Mouse (Mus musculus) midbrain, embryonic 13.5 days (tissue): Measurements from ENCODE around the gene Mybl2. TPM values are rescaled to one million over a fixed set of nuclear protein-coding genes. Genes with fewer than 3 reads are reported as not detected.
A peak's percentile ranks its signal among the peaks of the same experiment; 100 is the strongest.

ENCODE experiments used
- ATAC-seq: fragments of 200-750 bp; cut with Nextera tagmentation; 2 replicates; pipeline ENCODE4 v1.8.0; 2017; ENCODE audit warnings: mild to moderate bottlenecking, moderate TSS enrichment, moderate library complexity
- H3K27ac ChIP-seq: fragments of 300-500 bp; sonication (generic); 2 replicates; pipeline ENCODE4 v1.5.1; 2015; ENCODE audit warnings: inconsistent platforms, mild to moderate bottlenecking, moderate library complexity
- H3K27me3 ChIP-seq: fragments of 300-500 bp; sonication (generic); 2 replicates; pipeline ENCODE4 v1.6.1; 2015; ENCODE audit warnings: mild to moderate bottlenecking, inconsistent platforms
- H3K36me3 ChIP-seq: fragments of 300-500 bp; sonication (generic); 2 replicates; pipeline ENCODE4 v1.6.1; 2015; ENCODE audit warnings: mild to moderate bottlenecking, inconsistent platforms
- H3K4me1 ChIP-seq: fragments of 300-500 bp; sonication (generic); replicated peaks from 2 replicates; pipeline ENCODE4 v1.6.1; 2015; ENCODE audit warnings: inconsistent platforms
- H3K4me2 ChIP-seq: fragments of 300-500 bp; sonication (generic); replicated peaks from 2 replicates; pipeline ENCODE4 v1.6.1; 2015; ENCODE audit warnings: moderate library complexity, mild to moderate bottlenecking, inconsistent platforms
- H3K4me3 ChIP-seq: fragments of 300-500 bp; sonication (generic); replicated peaks from 2 replicates; pipeline ENCODE4 v1.5.1; 2015; ENCODE audit warnings: mild to moderate bottlenecking, inconsistent platforms
- H3K9ac ChIP-seq: fragments of 300-500 bp; sonication (generic); replicated peaks from 2 replicates; pipeline ENCODE4 v1.6.1; 2015; ENCODE audit warnings: mild to moderate bottlenecking, inconsistent platforms
- H3K9me3 ChIP-seq: fragments of 300-500 bp; sonication (generic); 2 replicates; pipeline ENCODE4 v1.6.1; 2016; ENCODE audit warnings: mild to moderate bottlenecking, inconsistent platforms
- WGBS: fragments of 180-500 bp; shearing (Covaris S2); methylation state at CpG from one replicate; pipeline ENCODE4 v1.1.7; 2015; 5-methylcytosine and 5-hydroxymethylcytosine counted together
- polyA plus RNA-seq: library from polyadenylated mRNA; unstranded; fragments of >200 nt; fragmentation: Nextera tagmentation; extraction: Ambion mirVana; gene quantifications from 2 replicates; pipeline ENCODE4 v1.2.1, GENCODE M21; 2015

Mybl2 gene
- polyA plus RNA-seq, 1 experiment from 2014 or later, result 10.8 TPM

GRCm38 (mm10) chr2:163100551-163100950 lies 46.1 kb downstream of the Mybl2 start:
- Histone ChIP-seq H3K36me3 (no peaks in the 10 kb centered on the region), H3K27ac (no peak overlapping the region)

GRCm38 (mm10) chr2:163101646-163102203 lies 47.2 kb downstream of the Mybl2 start:
- peak; percentile 46 for ATAC-seq
- no peaks in the 10 kb centered on the region; the same call in 1 of the 2 replicates for H3K27me3 ChIP-seq
- no peaks in the 10 kb centered on the region for H3K36me3 ChIP-seq
- no peak overlapping the region for H3K9ac ChIP-seq
- 1% methylated on average over 10 of the region's 10 CpGs for WGBS
- H3K4me3 ChIP-seq, result no peak overlapping the region
- H3K27ac ChIP-seq, result no peak overlapping the region
- no peak overlapping the region for H3K4me2 ChIP-seq
- no peaks in the 10 kb centered on the region for H3K9me3 ChIP-seq
- H3K4me1 ChIP-seq, result peaks cover 28% of the 10 kb centered on the region

More at GRCm38 (mm10) chr2:163100551-163100950, 46.1 kb downstream of the Mybl2 start:
- peaks cover 28% of the 10 kb centered on the region for H3K4me1 ChIP-seq
- no peak overlapping the region for H3K4me2 ChIP-seq
- H3K9me3 ChIP-seq, result no peaks in the 10 kb centered on the region
- no peaks in the 10 kb centered on the region for H3K27me3 ChIP-seq
- WGBS, result 78% methylated on average over 5 of the region's 5 CpGs
- ATAC-seq, result no peak
- H3K9ac ChIP-seq, result no peak overlapping the region
- H3K4me3 ChIP-seq, result no peak overlapping the region

- no peaks in the 10 kb centered on the region for H3K36me3 ChIP-seq
- ATAC-seq, result no peak; the same call in 1 of the 2 replicates
- H3K4me1 ChIP-seq, result peaks cover 28% of the 10 kb centered on the region
- no peak overlapping the region for H3K9ac ChIP-seq
- no peak overlapping the region for H3K4me3 ChIP-seq
- H3K27ac ChIP-seq, result no peak overlapping the region
- no peak overlapping the region for H3K4me2 ChIP-seq
- H3K9me3 ChIP-seq, result no peaks in the 10 kb centered on the region
- peaks cover 4% of the 10 kb centered on the region for H3K27me3 ChIP-seq
- 53% methylated on average over 7 of the region's 7 CpGs for WGBS
Observed at GRCm38 (mm10) chr2:163102216-163102615, 47.7 kb downstream of the Mybl2 start.

- no peaks in the 10 kb centered on the region for H3K9me3 ChIP-seq
- H3K36me3 ChIP-seq, result no peaks in the 10 kb centered on the region
- no peak overlapping the region for H3K9ac ChIP-seq
- H3K27me3 ChIP-seq, result peaks cover 10% of the 10 kb centered on the region
- no peak overlapping the region for H3K27ac ChIP-seq
- ATAC-seq, result 0 out of 2 replicates have a peak, but pooled peaks have one; percentile 19
- 67% methylated on average over 18 of the region's 18 CpGs for WGBS
- no peak overlapping the region for H3K4me2 ChIP-seq
- peaks cover 29% of the 10 kb centered on the region for H3K4me1 ChIP-seq
- no peak overlapping the region for H3K4me3 ChIP-seq
Observed at GRCm38 (mm10) chr2:163102900-163103653, 48.6 kb downstream of the Mybl2 start.

- no peaks in the 10 kb centered on the region for H3K36me3 ChIP-seq
- no peak overlapping the region for H3K4me3 ChIP-seq
- no peaks in the 10 kb centered on the region for H3K9me3 ChIP-seq
- 76% methylated on average over 13 of the region's 13 CpGs for WGBS
- no peak overlapping the region for H3K4me2 ChIP-seq
- peaks cover 35% of the 10 kb centered on the region for H3K4me1 ChIP-seq
- no peak overlapping the region for H3K9ac ChIP-seq
- no peak overlapping the region for H3K27ac ChIP-seq
- H3K27me3 ChIP-seq, result peaks cover 10% of the 10 kb centered on the region
- ATAC-seq, result no peak
Observed at GRCm38 (mm10) chr2:163104086-163104770, 49.7 kb downstream of the Mybl2 start.

GRCm38 (mm10) chr2:163108385-163108784 lies 53.9 kb downstream of the Mybl2 start:
- H3K9ac ChIP-seq, result no peak overlapping the region
- H3K4me3 ChIP-seq, result no peak overlapping the region
- H3K4me1 ChIP-seq, result peaks cover 43% of the 10 kb centered on the region
- no peaks in the 10 kb centered on the region for H3K36me3 ChIP-seq
- no peak overlapping the region for H3K4me2 ChIP-seq
- peak overlapping the region; percentile 45 for H3K27ac ChIP-seq
- 27% methylated on average over 9 of the region's 9 CpGs for WGBS
- no peak for ATAC-seq
- peaks cover 17% of the 10 kb centered on the region for H3K27me3 ChIP-seq
- no peaks in the 10 kb centered on the region for H3K9me3 ChIP-seq

- no peak for ATAC-seq
- 100% methylated on average over 1 of the region's 1 CpGs for WGBS
Observed at GRCm38 (mm10) chr2:163110706-163111105, 56.2 kb downstream of the Mybl2 start.

GRCm38 (mm10) chr2:163111413-163112201 lies 57.1 kb downstream of the Mybl2 start:
- WGBS, result 19% methylated on average over 16 of the region's 16 CpGs
- peak overlapping the region; percentile 40; the same call in 1 of the 2 replicates for H3K9ac ChIP-seq

More at GRCm38 (mm10) chr2:163110706-163111105, 56.2 kb downstream of the Mybl2 start:
- Histone ChIP-seq H3K27ac (peak overlapping the region; percentile 92), H3K9me3 (no peaks in the 10 kb centered on the region), H3K4me1 (peaks cover 38% of the 10 kb centered on the region), H3K4me2 (no peak overlapping the region), H3K9ac (no peak overlapping the region), H3K27me3 (peaks cover 17% of the 10 kb centered on the region), H3K36me3 (no peaks in the 10 kb centered on the region), H3K4me3 (no peak overlapping the region)

GRCm38 (mm10) chr2:163120626-163121352 lies 66.3 kb downstream of the Mybl2 start:
- ATAC-seq, result no peak; the same call in 1 of the 2 replicates
- Histone ChIP-seq H3K9me3 (no peaks in the 10 kb centered on the region), H3K27me3 (peaks cover 10% of the 10 kb centered on the region), H3K4me2 (no peak overlapping the region), H3K4me3 (no peak overlapping the region), H3K27ac (no peak overlapping the region), H3K36me3 (no peaks in the 10 kb centered on the region), H3K9ac (no peak overlapping the region), H3K4me1 (peaks cover 30% of the 10 kb centered on the region)
- 60% methylated on average over 15 of the region's 15 CpGs for WGBS

More at GRCm38 (mm10) chr2:163111413-163112201, 57.1 kb downstream of the Mybl2 start:
- Histone ChIP-seq H3K4me1 (peaks cover 38% of the 10 kb centered on the region), H3K4me2 (peak overlapping the region; percentile 40), H3K27ac (peak overlapping the region; percentile 92), H3K4me3 (no peak overlapping the region), H3K36me3 (no peaks in the 10 kb centered on the region), H3K27me3 (peaks cover 17% of the 10 kb centered on the region; the same call in 1 of the 2 replicates), H3K9me3 (no peaks in the 10 kb centered on the region)
- peak; percentile 68 for ATAC-seq

- no peaks in the 10 kb centered on the region for H3K36me3 ChIP-seq
- H3K4me3 ChIP-seq, result no peak overlapping the region
- no peak overlapping the region for H3K4me2 ChIP-seq
- peaks cover 30% of the 10 kb centered on the region for H3K4me1 ChIP-seq
- H3K27ac ChIP-seq, result no peak overlapping the region
- H3K9ac ChIP-seq, result no peak overlapping the region
- H3K27me3 ChIP-seq, result peaks cover 10% of the 10 kb centered on the region
- H3K9me3 ChIP-seq, result no peaks in the 10 kb centered on the region
- WGBS, result 93% methylated on average over 3 of the region's 3 CpGs
- ATAC-seq, result peak; percentile 24; the same call in 1 of the 2 replicates
Observed at GRCm38 (mm10) chr2:163121353-163121660, 66.8 kb downstream of the Mybl2 start.

GRCm38 (mm10) chr2:163122319-163122718 lies 67.8 kb downstream of the Mybl2 start:
- H3K9ac ChIP-seq, result no peak overlapping the region
- peaks cover 10% of the 10 kb centered on the region for H3K27me3 ChIP-seq
- 29% methylated on average over 9 of the region's 9 CpGs for WGBS
- H3K4me2 ChIP-seq, result peak overlapping the region; percentile 37
- no peak overlapping the region for H3K4me3 ChIP-seq
- H3K9me3 ChIP-seq, result peaks cover under 1% of the 10 kb centered on the region
- H3K27ac ChIP-seq, result peak overlapping the region; percentile 74
- peaks cover 30% of the 10 kb centered on the region for H3K4me1 ChIP-seq
- peak; percentile 94 for ATAC-seq
- H3K36me3 ChIP-seq, result no peaks in the 10 kb centered on the region
